Mouse (Mus musculus) hindbrain, embryonic 12.5 days (tissue): Measurements from ENCODE around the gene Tmem167. TPM values are rescaled to one million over a fixed set of nuclear protein-coding genes. Genes with fewer than 3 reads are reported as not detected.
A peak's percentile ranks its signal among the peaks of the same experiment; 100 is the strongest.
"Not testable (repeated sequence)": the region's sequence is repeated elsewhere in the genome, so short reads cannot be mapped to it uniquely, and the experiment has no call there.

Experiments used
- ATAC-seq: fragments of 200-750 bp; cut with Nextera tagmentation; 2 replicates; pipeline ENCODE4 v1.8.0; 2017; ENCODE audit warnings: moderate TSS enrichment; ENCODE audit not compliant: low FRiP score
- H3K27ac ChIP-seq: fragments of 300-500 bp; sonication (generic); 2 replicates; pipeline ENCODE4 v1.5.1; 2016; ENCODE audit warnings: mild to moderate bottlenecking
- H3K27me3 ChIP-seq: fragments of 300-500 bp; sonication (generic); 2 replicates; pipeline ENCODE4 v1.6.1; 2016; ENCODE audit warnings: mild to moderate bottlenecking
- H3K36me3 ChIP-seq: fragments of 300-500 bp; sonication (generic); 2 replicates; pipeline ENCODE4 v1.6.1; 2016; ENCODE audit warnings: mild to moderate bottlenecking
- H3K4me1 ChIP-seq: fragments of 300-500 bp; sonication (generic); 2 replicates; pipeline ENCODE4 v1.6.1; 2016
- H3K4me2 ChIP-seq: fragments of 300-500 bp; sonication (generic); replicated peaks from 2 replicates; pipeline ENCODE4 v1.6.1; 2016; ENCODE audit warnings: mild to moderate bottlenecking
- H3K4me3 ChIP-seq: fragments of 300-500 bp; sonication (generic); 2 replicates; pipeline ENCODE4 v1.5.1; 2016; ENCODE audit warnings: mild to moderate bottlenecking
- H3K9ac ChIP-seq: fragments of 300-500 bp; sonication (generic); 2 replicates; pipeline ENCODE4 v1.6.1; 2016; ENCODE audit warnings: mild to moderate bottlenecking, moderate library complexity
- H3K9me3 ChIP-seq: fragments of 300-500 bp; sonication (generic); replicated peaks from 2 replicates; pipeline ENCODE4 v1.6.1; 2016; ENCODE audit warnings: mild to moderate bottlenecking
- WGBS: fragments of 180-500 bp; shearing (Covaris S2); methylation state at CpG from one replicate; pipeline ENCODE4 v1.1.7; 2016; 5-methylcytosine and 5-hydroxymethylcytosine counted together
- polyA plus RNA-seq: library from polyadenylated mRNA; unstranded; fragments of >200 nt; fragmentation: Nextera tagmentation; extraction: Ambion mirVana; gene quantifications from 2 replicates; pipeline ENCODE4 v1.2.1, GENCODE M21; 2016

Gene Tmem167
- polyA plus RNA-seq = 60.5 and 63.5 TPM in 2 replicates

- ATAC-seq = peak; percentile 100
- Histone ChIP-seq H3K4me3 (peak within 1 kb of the TSS; percentile 83), H3K9me3 (no peaks in the 10 kb centered on the region), H3K4me1 (peaks cover 9% of the 10 kb centered on the region), H3K27me3 (no peaks in the 10 kb centered on the region), H3K9ac (peak within 1 kb of the TSS; percentile 91), H3K27ac (peak within 1 kb of the TSS; percentile 86), H3K4me2 (peak within 1 kb of the TSS; percentile 83), H3K36me3 (no peaks in the 10 kb centered on the region)
- WGBS = 3% methylated on average over 41 of the region's 41 CpGs
Measured at GRCm38 (mm10) chr13:90088962-90089824, at the start of gene Tmem167, which contains the start of gene Xrcc4. Gene Tmem167, plus strand, starts transcription at chr13:90089123. Gene Xrcc4, minus strand, starts transcription at chr13:90089608.

- Histone ChIP-seq H3K9ac (no peak overlapping the region), H3K4me3 (no peak overlapping the region), H3K27me3 (no peaks in the 10 kb centered on the region), H3K9me3 (no peaks in the 10 kb centered on the region), H3K4me2 (no peak overlapping the region), H3K4me1 (no peaks in the 10 kb centered on the region), H3K27ac (no peak overlapping the region), H3K36me3 (no peaks in the 10 kb centered on the region)
- WGBS = 38% methylated on average over 2 of the region's 2 CpGs
- ATAC-seq = no peak
Measured at GRCm38 (mm10) chr13:90039613-90040012, 49.3 kb upstream of the Tmem167 start.

- WGBS = 80% methylated on average over 6 of the region's 6 CpGs
- no peaks in the 10 kb centered on the region for H3K4me1 ChIP-seq
- H3K27me3 ChIP-seq = no peaks in the 10 kb centered on the region
- ATAC-seq = no peak
- H3K27ac ChIP-seq = no peak overlapping the region
- no peaks in the 10 kb centered on the region for H3K36me3 ChIP-seq
- H3K9ac ChIP-seq = no peak overlapping the region
- H3K4me2 ChIP-seq = no peak overlapping the region
- no peaks in the 10 kb centered on the region for H3K9me3 ChIP-seq
- H3K4me3 ChIP-seq = no peak overlapping the region
Measured at GRCm38 (mm10) chr13:90051735-90052134, 37.2 kb upstream of the Tmem167 start.

GRCm38 (mm10) chr13:90052408-90052807, 36.5 kb upstream of the Tmem167 start:
- WGBS = 71% methylated on average over 3 of the region's 3 CpGs
- ATAC-seq = no peak

DNA sequence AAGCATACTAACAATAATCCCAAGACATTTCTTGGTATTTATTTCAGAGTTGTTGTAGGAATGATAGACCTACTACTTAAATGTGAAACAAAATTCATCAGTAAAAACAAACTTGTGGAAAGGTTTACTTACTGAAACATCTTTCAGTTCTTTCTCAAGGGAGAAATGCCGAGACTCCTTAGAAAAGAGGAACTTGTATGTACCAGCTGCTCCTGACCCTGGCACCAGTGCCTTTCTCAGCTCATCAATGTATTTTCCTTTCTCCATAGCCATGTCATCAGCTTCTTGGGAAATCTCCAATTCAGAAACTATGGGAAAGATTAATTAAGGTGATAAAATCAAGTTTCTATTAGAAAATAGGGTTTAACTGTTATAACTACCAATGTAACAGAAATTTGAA, 27.0 kb upstream of the Tmem167 start:
- Histone ChIP-seq H3K9ac (no peak overlapping the region), H3K36me3 (no peaks in the 10 kb centered on the region), H3K4me1 (no peaks in the 10 kb centered on the region), H3K27ac (no peak overlapping the region), H3K9me3 (no peaks in the 10 kb centered on the region), H3K4me2 (no peak overlapping the region), H3K4me3 (no peak overlapping the region), H3K27me3 (no peaks in the 10 kb centered on the region)
- WGBS = 86% methylated on average over 1 of the region's 1 CpGs
- ATAC-seq = no peak

More at GRCm38 (mm10) chr13:90052408-90052807, 36.5 kb upstream of the Tmem167 start:
- Histone ChIP-seq H3K9me3 (no peaks in the 10 kb centered on the region), H3K27me3 (no peaks in the 10 kb centered on the region), H3K9ac (no peak overlapping the region), H3K4me3 (no peak overlapping the region), H3K36me3 (no peaks in the 10 kb centered on the region), H3K4me1 (no peaks in the 10 kb centered on the region), H3K27ac (no peak overlapping the region), H3K4me2 (no peak overlapping the region)

DNA sequence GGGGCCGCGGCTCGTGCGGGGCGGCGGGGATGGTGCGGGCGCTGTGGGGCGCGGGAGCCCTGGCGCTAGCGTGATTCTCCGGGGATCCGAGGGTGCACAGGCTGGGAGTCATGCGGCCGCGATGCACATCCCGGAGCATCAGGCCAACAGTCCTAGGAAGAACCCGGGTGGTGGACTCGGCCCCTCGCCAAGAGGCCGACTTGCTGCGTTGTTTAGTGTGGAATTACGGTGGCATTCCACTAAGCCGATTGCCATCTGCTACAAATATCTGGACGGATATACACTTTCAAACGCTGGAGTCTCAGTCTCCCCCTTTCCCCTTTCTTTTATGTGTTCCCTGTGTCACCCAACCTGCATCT, 881 bp downstream of the Tmem167 start:
- Histone ChIP-seq H3K4me3 (peak overlapping the region; percentile 83), H3K36me3 (no peaks in the 10 kb centered on the region), H3K27ac (peak overlapping the region; percentile 86), H3K9ac (peak overlapping the region; percentile 91), H3K4me2 (peak overlapping the region; percentile 75), H3K4me1 (peaks cover 9% of the 10 kb centered on the region), H3K27me3 (no peaks in the 10 kb centered on the region), H3K9me3 (no peaks in the 10 kb centered on the region)
- ATAC-seq = peak; percentile 86
- under 1% methylated on average over 24 of the region's 27 CpGs for WGBS

- Histone ChIP-seq H3K4me2 (no peak overlapping the region), H3K36me3 (peaks cover 30% of the 10 kb centered on the region), H3K27ac (no peak overlapping the region), H3K9me3 (no peaks in the 10 kb centered on the region), H3K4me1 (no peaks in the 10 kb centered on the region), H3K27me3 (no peaks in the 10 kb centered on the region), H3K4me3 (no peak overlapping the region), H3K9ac (no peak overlapping the region)
- no peak for ATAC-seq
Measured at GRCm38 (mm10) chr13:90101514-90101913, 12.6 kb downstream of the Tmem167 start.

DNA sequence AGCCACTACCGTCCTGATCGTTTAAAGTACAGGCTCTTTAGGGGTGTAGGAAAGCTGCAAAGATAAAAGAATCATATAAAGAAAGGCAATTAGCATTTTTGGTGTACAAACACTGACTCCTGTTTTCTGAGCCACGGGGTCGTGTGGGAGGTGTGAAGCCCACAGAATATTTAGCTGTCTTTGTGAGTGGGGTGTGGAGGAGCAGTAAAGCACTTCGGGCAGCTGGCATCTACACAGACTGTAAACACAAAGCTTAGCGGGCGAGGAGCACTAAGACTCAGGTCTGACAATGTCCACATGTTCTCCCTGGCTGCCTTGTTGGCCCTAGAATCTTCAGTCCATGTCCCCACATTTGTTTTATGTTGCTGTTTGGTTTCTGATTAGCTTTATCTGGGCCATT, 17.2 kb downstream of the Tmem167 start:
- ATAC-seq = no peak
- H3K4me3 ChIP-seq = no peak overlapping the region
- no peak overlapping the region for H3K4me2 ChIP-seq
- H3K4me1 ChIP-seq = no peaks in the 10 kb centered on the region
- H3K36me3 ChIP-seq = peaks cover 30% of the 10 kb centered on the region
- H3K27ac ChIP-seq = no peak overlapping the region
- 97% methylated on average over 7 of the region's 7 CpGs for WGBS
- no peaks in the 10 kb centered on the region for H3K9me3 ChIP-seq
- no peak overlapping the region for H3K9ac ChIP-seq
- H3K27me3 ChIP-seq = no peaks in the 10 kb centered on the region

DNA sequence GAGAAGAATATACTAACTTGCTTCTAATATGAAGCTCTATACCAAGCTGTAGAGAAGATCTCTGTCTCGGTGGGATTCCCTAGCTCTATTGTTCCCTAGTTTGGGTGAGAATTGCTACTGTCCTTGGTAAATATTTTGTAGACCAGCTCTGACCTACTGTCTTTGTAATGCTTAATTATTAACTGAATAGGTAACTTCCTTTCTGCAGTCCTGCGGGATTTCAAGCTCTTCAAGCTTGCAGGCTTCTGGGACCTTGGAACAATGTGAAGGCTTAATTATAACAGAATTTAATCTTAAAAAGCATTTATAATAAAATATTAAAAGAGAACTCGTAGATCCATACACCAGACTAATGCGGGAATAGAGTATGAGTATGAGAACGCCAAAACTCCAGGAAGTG, 19.8 kb downstream of the Tmem167 start:
- H3K36me3 ChIP-seq = peaks cover 24% of the 10 kb centered on the region
- H3K4me2 ChIP-seq, H3K9me3 ChIP-seq, ATAC-seq, H3K4me3 ChIP-seq, H3K27me3 ChIP-seq, H3K4me1 ChIP-seq, H3K27ac ChIP-seq, H3K9ac ChIP-seq: not testable (repeated sequence)
- WGBS = 90% methylated on average over 5 of the region's 5 CpGs

DNA sequence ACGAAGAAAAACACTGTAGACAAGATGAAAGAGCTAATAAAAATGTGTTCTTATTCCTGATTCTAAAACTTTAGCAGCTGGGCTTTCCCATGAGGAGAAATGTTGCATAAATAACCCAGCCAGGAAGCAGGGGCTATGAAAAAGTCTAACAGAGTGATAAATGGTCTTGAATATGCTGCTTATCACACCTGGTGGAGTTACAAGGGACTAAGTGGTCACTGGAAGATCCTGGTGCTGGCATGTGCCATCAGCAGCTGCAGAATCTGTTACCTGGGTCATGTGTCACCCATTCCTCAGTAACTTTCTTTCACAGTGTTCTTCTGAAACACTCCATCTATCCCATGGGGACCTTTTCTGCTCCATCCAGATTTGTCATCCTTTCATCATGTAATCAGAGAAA, 22.8 kb downstream of the Tmem167 start:
- Histone ChIP-seq H3K4me3 (no peak overlapping the region), H3K4me1 (no peaks in the 10 kb centered on the region), H3K4me2 (no peak overlapping the region), H3K36me3 (no peaks in the 10 kb centered on the region), H3K27ac (no peak overlapping the region), H3K9ac (no peak overlapping the region), H3K9me3 (no peaks in the 10 kb centered on the region), H3K27me3 (no peaks in the 10 kb centered on the region)
- WGBS = 86% methylated on average over 1 of the region's 1 CpGs
- ATAC-seq = no peak

DNA sequence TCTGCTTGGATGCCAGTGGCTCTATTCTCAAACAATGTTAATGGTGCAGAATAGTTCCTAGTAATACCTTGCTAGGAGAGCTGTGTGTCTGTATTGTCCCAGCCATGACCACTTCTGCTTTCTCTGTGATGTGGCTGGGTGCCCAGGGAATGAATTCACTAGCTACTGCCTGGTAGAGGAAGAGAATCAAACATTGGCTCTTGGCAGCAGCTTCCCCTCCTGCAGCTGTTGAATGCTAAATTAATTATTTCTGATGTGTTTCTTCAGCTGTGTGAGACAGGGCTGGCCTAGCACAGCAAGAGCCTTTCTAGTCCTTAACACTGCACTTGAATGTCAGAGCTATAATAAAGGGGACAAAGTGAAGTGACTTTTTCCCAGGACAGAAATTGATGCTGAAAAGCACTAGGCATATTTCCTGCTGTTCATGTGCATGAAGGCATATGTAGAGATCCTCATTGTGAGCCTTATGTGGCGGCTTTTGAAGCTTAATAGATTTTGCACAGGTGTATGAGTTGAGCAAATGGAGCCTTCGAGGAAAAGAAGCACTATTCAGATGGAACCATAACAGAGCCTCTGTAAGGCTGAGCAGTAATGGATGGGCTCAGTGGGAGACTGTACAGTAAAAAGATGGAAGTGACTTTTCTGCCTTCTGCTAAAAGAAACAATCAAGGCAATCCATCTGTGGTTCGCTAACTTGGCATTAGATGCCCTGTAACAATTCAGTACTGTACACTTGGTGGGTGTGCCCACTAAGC, 47.4 kb downstream of the Tmem167 start:
- no peak overlapping the region for H3K9ac ChIP-seq
- 59% methylated on average over 3 of the region's 3 CpGs for WGBS
- H3K4me3 ChIP-seq = no peak overlapping the region
- H3K27me3 ChIP-seq = no peaks in the 10 kb centered on the region
- H3K4me2 ChIP-seq = no peak overlapping the region
- no peak; the same call in 1 of the 2 replicates for ATAC-seq
- H3K27ac ChIP-seq = peak overlapping the region; percentile 17; the same call in 1 of the 2 replicates
- H3K36me3 ChIP-seq = no peaks in the 10 kb centered on the region
- H3K4me1 ChIP-seq = peaks cover 5% of the 10 kb centered on the region; the same call in 1 of the 2 replicates
- no peaks in the 10 kb centered on the region for H3K9me3 ChIP-seq

DNA sequence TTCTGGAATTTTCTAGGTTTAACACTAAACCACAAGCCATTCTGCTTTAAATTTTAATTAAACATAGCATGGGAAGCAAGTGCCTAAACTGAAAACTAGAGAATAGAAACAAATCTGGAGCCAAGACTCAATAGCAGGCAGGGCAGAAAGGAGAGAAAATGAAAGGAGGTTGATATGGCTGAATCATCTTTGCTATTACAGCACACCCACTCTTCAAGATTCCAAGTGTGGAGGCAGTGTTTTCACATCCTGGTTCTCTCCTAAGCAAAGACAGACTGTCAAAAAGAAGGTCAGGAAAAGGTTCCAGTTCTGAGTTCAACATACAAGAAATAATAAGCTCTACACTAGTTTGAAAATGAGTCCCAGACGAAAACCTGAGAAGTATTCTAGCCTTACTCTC, 52.8 kb downstream of the Tmem167 start:
- no peaks in the 10 kb centered on the region for H3K9me3 ChIP-seq
- no peak overlapping the region for H3K9ac ChIP-seq
- H3K4me3 ChIP-seq = no peak overlapping the region
- peaks cover 2% of the 10 kb centered on the region; the same call in 1 of the 2 replicates for H3K4me1 ChIP-seq
- H3K27ac ChIP-seq = no peak overlapping the region
- 92% methylated on average over 1 of the region's 1 CpGs for WGBS
- no peaks in the 10 kb centered on the region for H3K27me3 ChIP-seq
- no peak overlapping the region for H3K4me2 ChIP-seq
- no peak for ATAC-seq
- no peaks in the 10 kb centered on the region for H3K36me3 ChIP-seq
